Mouse (Mus musculus) hindbrain, postnatal 0 days (tissue): ENCODE data around the gene Gse1. TPM values are rescaled to one million over a fixed set of nuclear protein-coding genes. Genes with fewer than 3 reads are reported as not detected.

Source experiments
- ATAC-seq: fragments of 200-750 bp; cut with Nextera tagmentation; 2 replicates; pipeline ENCODE4 v1.8.0; 2017; ENCODE audit warnings: mild to moderate bottlenecking, moderate TSS enrichment, moderate library complexity
- DNase-seq: peaks from one replicate; pipeline ENCODE4 v3.0.0-alpha.2; 2015; ENCODE audit warnings: low spot score
- H3K27ac ChIP-seq: fragments of 300-500 bp; sonication (generic); 2 replicates; pipeline ENCODE4 v1.5.1; 2014; ENCODE audit warnings: mild to moderate bottlenecking
- H3K27me3 ChIP-seq: fragments of 300-500 bp; sonication (generic); 2 replicates; pipeline ENCODE4 v1.6.1; 2014; ENCODE audit warnings: low read length, mixed read lengths; ENCODE audit not compliant: insufficient read depth
- H3K36me3 ChIP-seq: fragments of 300-500 bp; sonication (generic); 2 replicates; pipeline ENCODE4 v1.6.1; 2014; ENCODE audit warnings: low read length, mixed read lengths; ENCODE audit not compliant: insufficient read depth
- H3K4me1 ChIP-seq: fragments of 300-500 bp; sonication (generic); 2 replicates; pipeline ENCODE4 v1.6.1; 2014; ENCODE audit warnings: antibody characterized with exemption, low read length, mixed read lengths; ENCODE audit not compliant: insufficient read depth
- H3K4me2 ChIP-seq: fragments of 300-500 bp; sonication (generic); 2 replicates; pipeline ENCODE4 v1.6.1; 2014; ENCODE audit warnings: low read depth, mild to moderate bottlenecking, low read length, moderate library complexity, mixed read lengths
- H3K4me3 ChIP-seq: fragments of 300-500 bp; sonication (generic); 2 replicates; pipeline ENCODE4 v1.5.1; 2014; ENCODE audit warnings: low read length
- H3K9ac ChIP-seq: fragments of 300-500 bp; sonication (generic); replicated peaks from 2 replicates; pipeline ENCODE4 v1.6.1; 2014; ENCODE audit warnings: mild to moderate bottlenecking, low read length, moderate library complexity, mixed read lengths
- H3K9me3 ChIP-seq: fragments of 300-500 bp; sonication (generic); 2 replicates; pipeline ENCODE4 v1.6.1; 2016; ENCODE audit warnings: low read length, mixed read lengths
- CTCF ChIP-seq: IDR thresholded peaks from 2 replicates; pipeline ENCODE4 v1.5.1; 2016; ENCODE audit warnings: antibody characterized with exemption, control low read depth, low read depth
- WGBS: fragments of 180-500 bp; shearing (Covaris S2); extraction: QIAGEN DNeasy Blood & Tissue Kit; methylation state at CpG from one replicate; pipeline ENCODE4 v1.1.7; 2014; 5-methylcytosine and 5-hydroxymethylcytosine counted together
- polyA plus RNA-seq: library from polyadenylated mRNA; unstranded; fragments of >200 nt; fragmentation: Nextera tagmentation; extraction: Ambion mirVana; gene quantifications from 2 replicates; pipeline ENCODE4 v1.2.1, GENCODE M21; 2015
- total RNA-seq: library from RNA; depleted of rRNA; stranded (reverse); fragments of >200 nt; gene quantifications from 2 replicates; pipeline ENCODE4 v1.2.3, GENCODE M21; 2014

The Gse1 gene
- total and polyA plus RNA-seq, 2 experiments from 2014 or later = 13.4 to 48.3 TPM

DNA sequence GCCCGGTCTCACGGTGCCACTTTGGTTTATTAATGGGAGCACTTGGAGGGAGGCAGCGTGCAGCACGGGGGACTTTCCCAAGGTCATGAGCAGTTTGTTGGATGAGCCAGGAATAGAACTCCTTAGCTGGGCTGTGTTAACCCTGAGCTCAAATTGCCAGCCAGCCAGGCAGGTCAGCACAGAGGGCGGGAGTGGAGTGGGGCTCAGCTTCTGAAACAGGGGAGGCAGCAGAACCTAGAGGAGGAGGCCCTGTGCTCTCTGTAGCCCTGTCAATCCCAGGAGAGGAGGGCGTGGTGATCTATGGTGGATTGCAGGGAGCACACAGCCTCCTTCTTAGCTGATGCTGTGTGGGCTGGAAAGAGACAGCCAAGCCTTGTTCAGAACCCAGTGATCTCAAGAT lies 297.6 kb downstream of the Gse1 start:
- Histone ChIP-seq H3K9me3 (no peaks in the 10 kb centered on the region), H3K27me3 (no peaks in the 10 kb centered on the region), H3K4me1 (peaks cover 21% of the 10 kb centered on the region), H3K36me3 (no peaks in the 10 kb centered on the region), H3K4me2 (no peak overlapping the region), H3K4me3 (no peak overlapping the region), H3K9ac (no peak overlapping the region), H3K27ac (no peak overlapping the region)
- DNase-seq (no peak), ATAC-seq (no peak)
- WGBS = 51% methylated on average over 6 of the region's 6 CpGs
- TF ChIP-seq CTCF = no peak

DNA sequence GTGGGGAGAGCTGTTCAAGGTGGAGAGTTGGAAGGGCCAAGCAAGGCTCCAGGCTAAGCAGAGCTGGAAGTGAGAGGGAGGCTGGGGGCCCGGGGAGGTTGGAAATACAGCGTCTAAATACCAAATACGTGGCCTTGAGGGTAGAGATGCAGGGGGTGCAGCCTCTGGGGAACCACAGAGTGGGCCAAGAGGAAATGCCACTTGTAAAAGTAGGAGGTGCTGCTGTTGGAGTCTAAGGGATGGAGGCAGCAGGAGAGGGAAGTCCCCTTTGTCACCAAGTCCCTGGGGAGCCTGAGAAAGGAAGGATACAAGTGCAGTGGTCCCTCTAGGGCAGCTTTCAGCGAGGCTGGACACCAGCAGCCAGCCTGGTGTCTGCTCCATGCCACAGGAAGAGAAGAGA lies 298.3 kb downstream of the Gse1 start:
- Histone ChIP-seq H3K4me1 (peaks cover 15% of the 10 kb centered on the region), H3K27ac (no peak overlapping the region), H3K36me3 (no peaks in the 10 kb centered on the region), H3K9me3 (no peaks in the 10 kb centered on the region), H3K27me3 (no peaks in the 10 kb centered on the region), H3K9ac (no peak overlapping the region), H3K4me2 (no peak overlapping the region), H3K4me3 (no peak overlapping the region)
- DNase-seq = no peak
- TF ChIP-seq CTCF = no peak
- no peak for ATAC-seq
- 31% methylated on average over 4 of the region's 4 CpGs for WGBS

DNA sequence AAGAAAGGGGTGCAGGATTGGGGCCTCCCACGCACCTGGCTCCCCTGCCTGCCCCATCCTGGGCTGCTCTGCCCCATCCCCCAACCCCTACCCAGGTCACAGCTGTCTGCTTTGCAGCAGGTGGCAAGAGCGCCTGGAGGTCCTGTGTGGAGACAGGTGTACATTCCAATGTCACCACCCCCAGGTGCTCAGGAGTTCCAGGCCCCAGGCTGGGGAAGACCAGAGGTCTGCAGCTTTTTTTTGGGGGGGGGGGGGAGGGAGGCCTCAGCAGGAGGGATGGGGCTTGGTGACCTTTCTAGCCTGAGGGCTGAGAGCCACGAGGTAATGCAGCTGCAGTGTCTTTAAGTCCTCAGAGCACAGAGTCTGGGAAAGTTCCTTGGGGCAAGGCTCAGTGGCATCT lies 300.1 kb downstream of the Gse1 start:
- no peaks in the 10 kb centered on the region for H3K36me3 ChIP-seq
- no peak overlapping the region for H3K4me3 ChIP-seq
- H3K9ac ChIP-seq = no peak overlapping the region
- H3K4me1 ChIP-seq = peaks cover 19% of the 10 kb centered on the region
- no peak overlapping the region for H3K27ac ChIP-seq
- ATAC-seq (no peak), DNase-seq (no peak)
- 48% methylated on average over 3 of the region's 3 CpGs for WGBS
- H3K27me3 ChIP-seq = no peaks in the 10 kb centered on the region
- TF ChIP-seq CTCF = no peak
- no peaks in the 10 kb centered on the region for H3K9me3 ChIP-seq
- no peak overlapping the region for H3K4me2 ChIP-seq

DNA sequence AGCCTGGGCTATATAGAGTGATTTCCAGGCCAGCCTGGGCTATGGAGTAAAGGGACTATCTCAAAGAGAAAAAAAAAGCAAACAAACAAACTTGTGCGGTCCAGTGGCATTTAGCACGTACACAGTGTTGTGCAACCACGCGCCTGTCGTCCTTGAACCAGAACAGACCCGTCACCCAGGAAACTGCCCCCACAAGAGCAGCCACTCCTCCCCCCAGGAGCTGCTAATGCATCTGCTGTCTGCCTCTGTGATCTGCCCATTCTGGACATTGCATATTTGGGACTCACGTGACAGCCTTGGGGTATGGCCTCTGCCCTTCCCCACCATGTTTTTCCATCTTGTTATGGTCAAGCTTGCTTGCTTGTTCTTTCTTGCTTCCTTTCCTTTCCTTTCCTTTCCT lies 301.0 kb downstream of the Gse1 start:
- DNase-seq (no peak), ATAC-seq (no peak)
- peaks cover 26% of the 10 kb centered on the region for H3K4me1 ChIP-seq

DNA sequence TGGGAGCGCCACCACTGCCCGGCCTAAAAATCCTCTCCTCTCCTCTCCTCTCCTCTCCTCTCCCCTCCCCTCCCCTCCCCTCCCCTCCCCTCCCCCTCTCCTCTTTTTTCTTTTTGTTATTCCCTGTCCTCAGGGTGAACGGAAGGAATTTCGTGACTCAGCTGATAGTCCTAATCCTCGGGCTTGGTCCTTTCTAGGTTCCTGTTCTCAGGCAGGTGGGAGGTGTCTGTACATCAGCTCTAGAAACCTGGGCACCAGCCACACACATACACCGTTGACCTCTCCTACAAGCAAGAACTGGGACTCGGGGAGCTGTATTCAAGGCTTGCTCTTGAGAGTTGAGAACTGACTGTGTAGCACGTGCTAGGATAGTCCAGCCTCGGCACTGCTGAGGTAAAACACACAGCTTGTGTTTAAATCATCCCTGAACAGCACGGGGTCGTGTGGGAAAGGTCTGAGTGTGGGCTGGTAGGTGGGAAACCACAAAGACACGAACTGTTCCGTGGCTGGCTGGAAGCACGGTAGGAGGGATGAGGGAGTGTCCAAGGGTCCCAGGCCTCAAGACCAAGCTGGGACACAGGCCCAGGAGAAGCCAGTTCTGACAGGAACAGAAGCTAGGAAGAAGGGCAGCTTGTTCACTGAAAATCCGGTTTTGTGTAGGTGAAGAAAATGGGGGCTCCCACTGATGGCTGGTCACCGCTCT lies 302.8 kb downstream of the Gse1 start:
- H3K4me1 ChIP-seq = peaks cover 37% of the 10 kb centered on the region
- TF ChIP-seq CTCF = no peak
- ATAC-seq = no peak

More for the DNA sequence above, 301.0 kb downstream of the Gse1 start:
- no peaks in the 10 kb centered on the region for H3K9me3 ChIP-seq
- H3K36me3 ChIP-seq = no peaks in the 10 kb centered on the region
- no peak overlapping the region for H3K4me3 ChIP-seq
- TF ChIP-seq CTCF = no peak
- 54% methylated on average over 7 of the region's 7 CpGs for WGBS
- no peak overlapping the region for H3K9ac ChIP-seq
- H3K4me2 ChIP-seq = no peak overlapping the region
- H3K27me3 ChIP-seq = no peaks in the 10 kb centered on the region
- H3K27ac ChIP-seq = no peak overlapping the region

DNA sequence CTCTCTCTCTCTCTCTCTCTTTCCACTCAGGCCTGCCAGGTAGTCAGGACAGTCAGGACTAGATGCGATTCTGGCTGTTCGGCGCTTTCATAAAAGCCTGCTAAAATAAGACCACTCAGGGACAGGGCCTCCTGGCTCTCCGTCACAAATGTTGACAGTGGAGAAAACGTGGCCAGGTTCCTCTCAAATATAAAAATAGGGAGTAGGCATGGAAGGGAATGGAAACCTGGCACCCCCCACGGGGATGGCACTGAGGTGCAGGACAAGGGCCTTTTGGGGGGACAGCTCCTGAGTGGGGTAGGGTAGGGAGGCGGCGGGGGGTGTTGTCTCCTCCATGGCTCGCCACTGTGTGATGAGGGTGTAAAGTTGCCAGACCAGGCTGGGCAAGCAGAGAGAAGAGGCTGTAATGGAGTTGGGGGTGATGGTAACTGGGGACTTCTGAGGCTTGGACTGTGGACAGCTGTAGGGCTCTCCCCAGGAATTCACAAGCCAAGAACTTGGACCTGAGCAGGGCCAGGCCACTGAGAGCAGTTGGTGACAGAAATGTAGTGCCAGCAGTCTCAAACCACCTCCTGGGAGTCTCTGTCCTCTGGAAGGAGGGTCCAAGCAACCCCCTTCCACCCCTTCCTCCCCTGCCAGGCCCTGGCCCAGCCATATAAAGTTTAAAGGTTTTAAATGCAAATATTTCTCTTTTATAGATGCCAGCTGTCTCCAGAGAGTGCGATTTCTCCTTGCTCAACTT lies 303.7 kb downstream of the Gse1 start:
- Histone ChIP-seq H3K4me1 (peaks cover 44% of the 10 kb centered on the region), H3K4me3 (no peak overlapping the region), H3K9ac (no peak overlapping the region), H3K27me3 (no peaks in the 10 kb centered on the region), H3K4me2 (no peak overlapping the region), H3K9me3 (no peaks in the 10 kb centered on the region), H3K36me3 (no peaks in the 10 kb centered on the region), H3K27ac (peak overlapping the region; percentile 60)
- TF ChIP-seq CTCF = no peak
- ATAC-seq (peak; percentile 6; the same call in 1 of the 2 replicates), DNase-seq (peak; percentile 40)
- 53% methylated on average over 10 of the region's 10 CpGs for WGBS

More for the DNA sequence above, 302.8 kb downstream of the Gse1 start:
- WGBS = 62% methylated on average over 16 of the region's 16 CpGs
- H3K9ac ChIP-seq = no peak overlapping the region
- H3K4me2 ChIP-seq = no peak overlapping the region
- no peaks in the 10 kb centered on the region for H3K9me3 ChIP-seq
- H3K4me3 ChIP-seq = no peak overlapping the region
- no peaks in the 10 kb centered on the region for H3K36me3 ChIP-seq
- H3K27me3 ChIP-seq = no peaks in the 10 kb centered on the region
- no peak for DNase-seq
- no peak overlapping the region for H3K27ac ChIP-seq
